ENCODE assay signal across 9 mouse cellular contexts in genomic region chr11:69047592-69047991, GRCm38 (mm10). TPM values are rescaled to one million over a fixed set of nuclear protein-coding genes. Genes with fewer than 3 reads are reported as not detected.
DNase-seq lines count a peak whose midpoint lies in the region; ATAC-seq and TF ChIP-seq lines count a peak whose summit lies in the region.
"Had no signal": no experiment of that assay in that cellular context is flagged by ENCODE, and none has a peak within 500 bp of the region (broad histone marks: within the 10 kb centered on the region; RNA-seq: fewer than 3 reads in every experiment).

No protein-coding gene starts in this region.

- WGBS in intestine, embryonic 14.5 days, result 88% methylated on average over 12 of the region's 12 CpGs
- whole genome bisulfite sequencing in intestine, postnatal 0 days, result 87% methylated on average over 12 of the region's 12 CpGs
- 92% methylated on average over 12 of the region's 12 CpGs for WGBS in embryonic facial prominence, embryonic 14.5 days
- 90% methylated on average over 12 of the region's 12 CpGs for WGBS in intestine, embryonic 16.5 days

- H3K4me2 ChIP-seq in intestine, embryonic 14.5 days (ENCODE audit: low read length), result peak overlapping the region; percentile 16
- no peak overlapping the region for H3K4me2 ChIP-seq in intestine, postnatal 0 days (replicated peaks; ENCODE audit: low read depth)
- peak overlapping the region; percentile 80; the same call in 1 of the 2 replicates for H3K4me2 ChIP-seq in embryonic facial prominence, embryonic 14.5 days (ENCODE audit: low read depth, low read length)
- peak overlapping the region; percentile 67; the same call in 1 of the 2 replicates for H3K4me2 ChIP-seq in intestine, embryonic 16.5 days (ENCODE audit: low read depth, low read length)

- H3K27ac ChIP-seq in intestine, embryonic 14.5 days (ENCODE audit: low read depth), result no peak overlapping the region
- H3K27ac ChIP-seq in intestine, postnatal 0 days (ENCODE audit: low read depth, low read length), result no peak overlapping the region
- no peak overlapping the region for H3K27ac ChIP-seq in embryonic facial prominence, embryonic 14.5 days (replicated peaks; ENCODE audit: low read depth, low read length)
- no peak overlapping the region for H3K27ac ChIP-seq in intestine, embryonic 16.5 days (ENCODE audit: low read length)

- no peak for ATAC-seq in intestine, embryonic 14.5 days (replicated peaks; ENCODE audit: low FRiP score, low TSS enrichment, low read depth)
- ATAC-seq in intestine, postnatal 0 days, result no peak
- ATAC-seq in embryonic facial prominence, embryonic 14.5 days (ENCODE audit: low read depth), result no peak
- ATAC-seq in intestine, embryonic 16.5 days, result no peak

- no peak for TF ChIP-seq CTCF in intestine, postnatal 0 days (IDR thresholded peaks at IDR 0.05; ENCODE audit: low read depth)
- no peak for TF ChIP-seq CTCF in E14TG2a.4 (conservative IDR thresholded peaks at IDR 0.05; ENCODE audit: low read length)

- H3K9me3 ChIP-seq in intestine, embryonic 14.5 days (ENCODE audit: control insufficient read depth, low read length), result no peaks in the 10 kb centered on the region
- no peaks in the 10 kb centered on the region for H3K9me3 ChIP-seq in intestine, postnatal 0 days (ENCODE audit: control insufficient read depth)
- H3K9me3 ChIP-seq in E14TG2a.4 (ENCODE audit: low read length), result no peaks in the 10 kb centered on the region
- no peaks in the 10 kb centered on the region for H3K9me3 ChIP-seq in embryonic facial prominence, embryonic 14.5 days (ENCODE audit: control insufficient read depth, low read length)
- no peaks in the 10 kb centered on the region for H3K9me3 ChIP-seq in intestine, embryonic 16.5 days (ENCODE audit: control insufficient read depth, low read length)

- DNase-seq in intestine, embryonic 14.5 days (ENCODE audit: low spot score), result no peak
- no peak for DNase-seq in embryonic facial prominence, embryonic 14.5 days (ENCODE audit: low spot score)
- DNase-seq in thymus, postnatal 25 days, result no peak
- DNase-seq in gastrocnemius, adult 18-20 months (ENCODE audit: low spot score), result no peak
- no peak for DNase-seq in left cerebral cortex, adult 11 months (ENCODE audit: low spot score)
- DNase-seq: adrenal gland, postnatal 14 days had no signal

- no peaks in the 10 kb centered on the region for H3K27me3 ChIP-seq in intestine, embryonic 14.5 days (replicated peaks; ENCODE audit: control insufficient read depth, insufficient read depth, low read length)
- no peaks in the 10 kb centered on the region for H3K27me3 ChIP-seq in intestine, postnatal 0 days (replicated peaks; ENCODE audit: control insufficient read depth, insufficient read depth, low read length)
- H3K27me3 ChIP-seq in E14TG2a.4 (ENCODE audit: insufficient read depth, low read length), result no peaks in the 10 kb centered on the region
- no peaks in the 10 kb centered on the region for H3K27me3 ChIP-seq in embryonic facial prominence, embryonic 14.5 days (replicated peaks; ENCODE audit: control insufficient read depth, insufficient read depth, low read length)
- no peaks in the 10 kb centered on the region for H3K27me3 ChIP-seq in intestine, embryonic 16.5 days (replicated peaks; ENCODE audit: control insufficient read depth, insufficient read depth, low read length)

- H3K4me1 ChIP-seq in intestine, embryonic 14.5 days (replicated peaks; ENCODE audit: control insufficient read depth, insufficient read depth, low read length), result peaks cover 15% of the 10 kb centered on the region
- H3K4me1 ChIP-seq in intestine, postnatal 0 days (replicated peaks; ENCODE audit: control insufficient read depth, insufficient read depth, low read length), result no peaks in the 10 kb centered on the region
- H3K4me1 ChIP-seq in E14TG2a.4 (replicated peaks; ENCODE audit: low read depth, low read length), result peaks cover 47% of the 10 kb centered on the region
- H3K4me1 ChIP-seq in embryonic facial prominence, embryonic 14.5 days (ENCODE audit: control insufficient read depth, insufficient read depth, low read length), result no peaks in the 10 kb centered on the region
- peaks cover 16% of the 10 kb centered on the region for H3K4me1 ChIP-seq in intestine, embryonic 16.5 days (ENCODE audit: control insufficient read depth, insufficient read depth, low read length)

- no peak overlapping the region for H3K4me3 ChIP-seq in intestine, embryonic 14.5 days (ENCODE audit: low read depth, low read length)
- H3K4me3 ChIP-seq in intestine, postnatal 0 days (ENCODE audit: low read depth, low read length), result no peak overlapping the region
- H3K4me3 ChIP-seq in E14TG2a.4 (replicated peaks; ENCODE audit: low read length), result peak overlapping the region; percentile 96
- no peak overlapping the region for H3K4me3 ChIP-seq in embryonic facial prominence, embryonic 14.5 days (ENCODE audit: low read depth, low read length)
- H3K4me3 ChIP-seq in intestine, embryonic 16.5 days (ENCODE audit: low read length), result no peak overlapping the region

- H3K36me3 ChIP-seq in intestine, embryonic 14.5 days (ENCODE audit: control insufficient read depth, insufficient read depth, low read length), result peaks cover 47% of the 10 kb centered on the region
- H3K36me3 ChIP-seq in intestine, postnatal 0 days (ENCODE audit: control insufficient read depth, insufficient read depth), result peaks cover 3% of the 10 kb centered on the region; the same call in 1 of the 2 replicates
- peaks cover 48% of the 10 kb centered on the region for H3K36me3 ChIP-seq in E14TG2a.4 (ENCODE audit: insufficient read depth, low read length)
- peaks cover 39% of the 10 kb centered on the region for H3K36me3 ChIP-seq in embryonic facial prominence, embryonic 14.5 days (ENCODE audit: control insufficient read depth, insufficient read depth, low read length)
- H3K36me3 ChIP-seq in intestine, embryonic 16.5 days (ENCODE audit: control insufficient read depth, insufficient read depth, low read length), result peaks cover 9% of the 10 kb centered on the region

- H3K9ac ChIP-seq in intestine, embryonic 14.5 days (ENCODE audit: low read length), result no peak overlapping the region
- H3K9ac ChIP-seq in intestine, postnatal 0 days (ENCODE audit: low read depth, low read length), result no peak overlapping the region
- H3K9ac ChIP-seq in embryonic facial prominence, embryonic 14.5 days (ENCODE audit: low read depth, low read length), result no peak overlapping the region
- no peak overlapping the region for H3K9ac ChIP-seq in intestine, embryonic 16.5 days (ENCODE audit: low read depth, low read length)

RNA-seq across cellular contexts. Expression of gene Aurkb, which starts 2.1 kb away (rescaled TPM):
- polyA plus RNA-seq in intestine, embryonic 14.5 days (2014; fragmentation: Nextera tagmentation; extraction: Ambion mirVana), result 150 and 170 TPM in 2 replicates
- polyA plus RNA-seq in intestine, postnatal 0 days (2015; fragmentation: Nextera tagmentation; extraction: Ambion mirVana), result 24.3 and 26.2 TPM in 2 replicates
- polyA plus RNA-seq in embryonic facial prominence, embryonic 14.5 days (2014; fragmentation: Nextera tagmentation; extraction: Ambion mirVana), result 92.5 and 112 TPM in 2 replicates
- 114 and 139 TPM in 2 replicates for polyA plus RNA-seq in intestine, embryonic 16.5 days (2015; fragmentation: Nextera tagmentation; extraction: Ambion mirVana)
- total RNA-seq in gastrocnemius, adult 18-20 months (2021), result not detected

RNA-seq across cellular contexts. Expression of gene Borcs6, which starts 11.9 kb away (rescaled TPM):
- 8.8 TPM in 2 replicates for polyA plus RNA-seq in intestine, embryonic 14.5 days (2014; fragmentation: Nextera tagmentation; extraction: Ambion mirVana)
- 13.4 and 13.8 TPM in 2 replicates for polyA plus RNA-seq in intestine, postnatal 0 days (2015; fragmentation: Nextera tagmentation; extraction: Ambion mirVana)
- 12.1 and 12.4 TPM in 2 replicates for polyA plus RNA-seq in embryonic facial prominence, embryonic 14.5 days (2014; fragmentation: Nextera tagmentation; extraction: Ambion mirVana)
- polyA plus RNA-seq in intestine, embryonic 16.5 days (2015; fragmentation: Nextera tagmentation; extraction: Ambion mirVana), result 8.0 and 8.6 TPM in 2 replicates
- 10 to 100 TPM; 20.0 to 23.5 TPM for total RNA-seq in gastrocnemius, adult 18-20 months (2021)

RNA-seq across cellular contexts. Expression of gene Tmem107, which starts 23.0 kb away (rescaled TPM):
- 50.1 and 58.9 TPM in 2 replicates for polyA plus RNA-seq in intestine, embryonic 14.5 days (2014; fragmentation: Nextera tagmentation; extraction: Ambion mirVana)
- polyA plus RNA-seq in intestine, postnatal 0 days (2015; fragmentation: Nextera tagmentation; extraction: Ambion mirVana), result 14.5 TPM in 2 replicates
- 65.6 and 87.8 TPM in 2 replicates for polyA plus RNA-seq in embryonic facial prominence, embryonic 14.5 days (2014; fragmentation: Nextera tagmentation; extraction: Ambion mirVana)
- polyA plus RNA-seq in intestine, embryonic 16.5 days (2015; fragmentation: Nextera tagmentation; extraction: Ambion mirVana), result 38.6 and 44.8 TPM in 2 replicates
- 1 to 10 TPM; 3.5 to 3.7 TPM for total RNA-seq in gastrocnemius, adult 18-20 months (2021)

RNA-seq across cellular contexts. Expression of gene Ctc1, which starts 31.9 kb away (rescaled TPM):
- polyA plus RNA-seq in intestine, embryonic 14.5 days (2014; fragmentation: Nextera tagmentation; extraction: Ambion mirVana), result 46.6 and 53.1 TPM in 2 replicates
- polyA plus RNA-seq in intestine, postnatal 0 days (2015; fragmentation: Nextera tagmentation; extraction: Ambion mirVana), result 9.4 and 10.7 TPM in 2 replicates
- 36.5 and 47.3 TPM in 2 replicates for polyA plus RNA-seq in embryonic facial prominence, embryonic 14.5 days (2014; fragmentation: Nextera tagmentation; extraction: Ambion mirVana)
- 36.8 and 38.5 TPM in 2 replicates for polyA plus RNA-seq in intestine, embryonic 16.5 days (2015; fragmentation: Nextera tagmentation; extraction: Ambion mirVana)
- 1 to 10 TPM; 9.4 to 9.5 TPM for total RNA-seq in gastrocnemius, adult 18-20 months (2021)

RNA-seq across cellular contexts. Expression of gene Pfas, which starts 39.3 kb away (rescaled TPM):
- polyA plus RNA-seq in intestine, embryonic 14.5 days (2014; fragmentation: Nextera tagmentation; extraction: Ambion mirVana), result 32.9 and 38.7 TPM in 2 replicates
- 6.4 and 7.2 TPM in 2 replicates for polyA plus RNA-seq in intestine, postnatal 0 days (2015; fragmentation: Nextera tagmentation; extraction: Ambion mirVana)
- polyA plus RNA-seq in embryonic facial prominence, embryonic 14.5 days (2014; fragmentation: Nextera tagmentation; extraction: Ambion mirVana), result 19.1 and 21.9 TPM in 2 replicates
- polyA plus RNA-seq in intestine, embryonic 16.5 days (2015; fragmentation: Nextera tagmentation; extraction: Ambion mirVana), result 20.5 and 22.5 TPM in 2 replicates
- 1 to 10 TPM; 7.0 to 9.6 TPM for total RNA-seq in gastrocnemius, adult 18-20 months (2021)
